Mouse (Mus musculus): Measurements from ENCODE around the gene Rassf8.

DNA sequence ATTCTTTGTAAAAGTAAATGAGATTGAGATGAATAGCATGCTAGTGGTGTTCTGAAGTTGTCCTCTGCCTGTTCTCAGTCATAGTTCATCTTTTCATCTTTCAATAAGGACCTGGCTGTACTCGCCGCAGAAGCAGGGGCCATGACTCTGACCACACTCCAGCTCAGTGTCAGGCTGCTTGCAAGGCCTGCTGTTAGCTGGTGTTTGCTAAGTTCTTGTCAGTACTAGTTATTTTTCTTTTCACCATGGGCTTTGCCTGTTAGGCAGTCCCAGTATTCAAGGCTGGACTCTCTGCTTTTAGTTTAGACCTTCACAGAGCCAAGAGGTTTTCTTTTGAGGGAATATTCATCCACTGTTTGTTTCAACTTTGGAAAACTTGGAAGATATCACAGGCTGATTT lies 40.8 kb downstream of the Rassf8 start:
- TF ChIP-seq CTCF (IDR thresholded peaks at IDR 0.05; ENCODE audit: extremely low read depth, insufficient read depth, insufficient read length, insufficient replicate concordance) = no peak
- no peak for TF ChIP-seq POLR2A (IDR thresholded peaks at IDR 0.05; ENCODE audit: low read depth, low read length)
